Mouse (Mus musculus) ES-Bruce4 (cell line): ENCODE measurements around the gene Prkn.

Source experiments
- CTCF ChIP-seq: IDR thresholded peaks from one replicate; pipeline ENCODE4 v1.8.1; 2011; ENCODE audit warnings: low read depth, low read length
- POLR2A ChIP-seq: IDR thresholded peaks from one replicate; pipeline ENCODE4 v1.8.1; 2011; ENCODE audit warnings: low read length; ENCODE audit not compliant: insufficient read depth

GRCm38 (mm10) chr17:11332081-11332480 is 491.9 kb downstream of the Prkn start:
- TF ChIP-seq POLR2A = no peak
- TF ChIP-seq CTCF = no peak
